Mouse (Mus musculus) adrenal gland, postnatal 14 days (tissue): ENCODE data around the gene Tspo2. TPM values are rescaled to one million over a fixed set of nuclear protein-coding genes. Genes with fewer than 3 reads are reported as not detected.
A peak's percentile ranks its signal among the peaks of the same experiment; 100 is the strongest.

Source experiments
- DNase-seq: peaks from one replicate; pipeline ENCODE4 v3.0.0; 2021; ENCODE audit warnings: mixed read lengths
- total RNA-seq: library from RNA; stranded (reverse); gene quantifications from 2 replicates; pipeline ENCODE4 v1.2.3, GENCODE M21; 2021

Tspo2 gene
- total RNA-seq, 1 experiment from 2014 or later: 4.6 TPM

DNA sequence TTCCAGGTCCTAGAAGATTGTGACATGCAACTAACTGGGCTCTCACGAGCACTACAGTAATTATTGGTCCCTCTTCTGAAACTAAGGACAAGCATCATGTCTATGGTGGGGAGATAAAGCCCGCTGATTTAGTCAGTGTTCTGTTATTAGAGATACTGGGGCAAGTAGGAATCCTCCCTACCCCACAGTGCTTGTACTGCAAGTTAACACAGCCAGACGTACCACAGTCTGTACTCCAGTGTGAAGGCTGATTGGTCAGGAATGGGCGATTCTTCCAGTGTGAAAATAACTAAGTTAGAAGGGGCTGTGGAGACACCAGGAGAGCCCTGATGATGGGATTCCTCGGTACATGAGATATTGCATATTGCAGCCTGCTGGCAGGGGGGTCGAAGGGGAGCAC lies 33.8 kb downstream of the Tspo2 start:
- DNase-seq: no peak

DNA sequence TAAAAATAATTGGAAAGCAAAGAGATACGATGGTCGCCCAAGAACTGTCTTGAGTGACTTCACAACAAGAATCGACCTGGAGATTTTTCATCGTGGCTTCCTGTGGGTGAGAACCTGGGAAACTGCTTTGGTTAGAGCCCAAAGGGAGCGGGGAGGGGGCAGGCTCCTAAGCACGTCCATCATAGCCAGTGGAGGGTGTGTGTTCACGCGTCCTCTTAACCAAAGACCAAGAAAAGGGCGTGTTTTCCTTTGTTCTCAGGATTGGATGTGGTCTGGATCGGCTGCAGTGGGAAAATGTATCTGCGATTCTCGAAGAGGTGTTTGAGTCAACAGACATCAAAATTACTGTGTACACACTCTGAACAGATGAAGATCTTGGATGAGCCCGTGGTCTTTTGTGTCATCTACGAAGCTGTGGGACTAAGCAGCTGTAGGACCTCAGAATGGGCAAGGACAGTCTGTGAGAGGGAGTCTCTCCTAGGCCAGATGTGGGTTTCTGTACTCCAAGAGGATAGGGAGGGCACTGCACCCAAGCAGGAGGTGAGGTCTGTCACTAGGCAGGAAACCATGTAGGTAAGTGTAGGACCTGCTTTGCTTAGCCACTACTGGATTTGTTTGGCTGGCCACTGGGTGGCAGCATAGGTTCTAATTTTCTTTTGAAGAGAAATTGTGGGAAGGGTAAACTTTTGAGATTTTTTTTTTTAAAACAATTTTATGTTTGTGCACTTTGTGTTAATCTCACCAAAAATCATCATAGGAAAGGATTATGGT lies 34.7 kb downstream of the Tspo2 start:
- DNase-seq: peak; percentile 67

DNA sequence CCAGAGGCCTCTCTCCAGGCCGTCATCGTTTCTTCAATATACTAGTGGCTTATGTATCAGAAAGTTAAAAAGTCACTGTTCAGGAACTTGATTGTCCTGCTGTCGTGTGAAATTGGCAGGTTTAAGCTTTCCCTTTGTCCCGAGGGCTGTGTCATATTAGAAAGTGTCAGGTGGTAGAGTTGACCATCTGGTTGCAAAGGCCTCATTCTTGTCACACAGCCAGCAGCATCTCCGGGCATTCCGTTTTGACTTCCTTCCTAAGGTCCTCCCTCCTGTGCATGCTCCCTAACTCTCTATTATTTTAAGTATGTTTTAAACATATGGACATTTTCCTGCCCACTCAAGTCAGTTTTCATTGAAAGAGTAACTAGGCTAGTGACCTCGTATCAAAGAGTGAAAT lies 35.3 kb downstream of the Tspo2 start:
- DNase-seq: no peak

DNA sequence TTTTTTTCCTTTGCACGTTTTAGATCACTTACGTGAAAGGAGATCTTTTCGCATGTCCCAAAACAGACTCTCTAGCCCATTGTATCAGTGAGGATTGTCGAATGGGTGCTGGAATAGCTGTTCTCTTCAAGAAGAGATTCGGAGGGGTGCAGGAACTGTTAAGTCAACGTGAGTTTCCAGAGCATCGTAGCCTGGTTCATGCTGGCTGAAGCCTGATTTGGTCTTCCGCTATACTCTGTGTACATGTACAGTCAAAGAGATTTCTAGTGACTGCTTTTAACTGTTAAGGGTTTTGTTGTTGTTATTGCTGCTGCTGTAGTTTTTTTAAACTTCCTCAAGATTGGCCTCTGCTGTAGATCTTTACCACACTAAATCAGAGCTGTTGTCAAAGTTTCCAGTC lies 40.1 kb downstream of the Tspo2 start:
- DNase-seq: no peak

DNA sequence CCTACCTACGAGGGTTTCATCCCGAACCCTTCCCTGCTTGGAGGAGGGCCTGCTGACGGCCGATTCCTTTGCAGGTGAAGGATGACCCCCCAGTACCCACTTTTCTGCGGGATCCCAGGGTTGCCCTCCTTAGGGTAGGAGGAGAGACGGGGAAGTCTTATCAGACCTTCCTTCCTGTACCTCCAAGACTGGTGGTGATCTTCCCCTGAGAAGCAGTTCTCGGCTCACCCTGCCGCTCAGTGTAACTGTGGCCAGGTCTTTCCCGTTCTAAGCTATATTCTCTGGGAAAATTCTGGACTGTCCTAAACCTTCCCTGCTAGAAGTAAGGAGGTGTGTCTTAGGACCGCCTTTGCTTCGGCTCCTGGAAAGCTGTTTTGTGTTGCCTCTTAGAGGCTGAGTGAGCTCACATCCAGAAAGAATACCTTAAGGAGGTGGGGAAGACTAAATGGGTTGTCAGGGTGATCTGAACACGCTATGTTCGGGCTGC lies 41.0 kb downstream of the Tspo2 start:
- DNase-seq: no peak

DNA sequence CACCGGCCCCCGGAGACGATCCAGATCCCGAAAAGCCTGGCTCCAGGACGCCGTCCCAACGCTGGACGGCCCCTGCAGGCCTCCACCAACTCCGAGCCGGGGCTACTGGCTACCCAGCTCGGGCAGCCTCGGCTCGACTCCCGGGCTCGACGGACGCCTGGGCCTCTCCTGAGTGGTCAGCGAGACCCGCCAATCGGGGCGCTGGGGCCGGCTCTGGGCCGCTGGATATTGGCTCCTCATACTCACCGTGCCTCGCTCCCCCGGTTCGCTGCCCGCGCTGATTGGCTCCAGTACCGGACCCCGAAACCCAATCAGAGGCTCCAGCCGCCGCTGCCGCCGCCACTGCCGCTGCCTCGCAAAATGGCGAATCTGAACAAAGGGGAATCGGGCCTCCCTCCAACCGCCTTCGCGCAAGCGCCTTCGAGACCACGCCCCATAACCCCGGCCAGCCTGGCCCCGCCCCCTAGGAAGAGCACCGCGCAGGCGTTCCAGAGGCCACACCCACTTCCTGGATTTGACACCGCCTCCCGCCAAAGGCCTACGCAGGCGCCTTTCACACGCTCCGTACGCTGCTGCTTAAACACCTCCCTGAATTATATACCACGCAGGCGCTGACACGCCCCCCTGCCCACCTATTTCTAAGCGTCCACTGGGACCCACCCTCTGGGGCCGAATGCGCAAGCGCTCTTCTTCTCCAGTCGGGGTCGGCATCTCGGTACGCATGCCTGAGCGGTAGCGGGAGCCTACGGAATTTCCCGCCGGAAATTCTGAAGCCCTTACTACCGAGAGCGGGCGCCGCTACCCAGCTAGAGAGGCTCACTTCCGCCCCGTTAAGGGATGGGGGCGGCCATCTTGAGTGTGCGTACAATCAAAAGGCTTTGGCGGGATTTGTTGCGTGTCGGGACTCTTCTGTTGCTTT lies 41.7 kb downstream of the Tspo2 start, which contains the start of the genes Nfya and Oard1:
Nfya (minus strand) TSS at position 527 of the 919 bp plus-strand sequence.
Oard1 (plus strand) TSS at position 635 of the 919 bp plus-strand sequence.
- peak; percentile 100 for DNase-seq

DNA sequence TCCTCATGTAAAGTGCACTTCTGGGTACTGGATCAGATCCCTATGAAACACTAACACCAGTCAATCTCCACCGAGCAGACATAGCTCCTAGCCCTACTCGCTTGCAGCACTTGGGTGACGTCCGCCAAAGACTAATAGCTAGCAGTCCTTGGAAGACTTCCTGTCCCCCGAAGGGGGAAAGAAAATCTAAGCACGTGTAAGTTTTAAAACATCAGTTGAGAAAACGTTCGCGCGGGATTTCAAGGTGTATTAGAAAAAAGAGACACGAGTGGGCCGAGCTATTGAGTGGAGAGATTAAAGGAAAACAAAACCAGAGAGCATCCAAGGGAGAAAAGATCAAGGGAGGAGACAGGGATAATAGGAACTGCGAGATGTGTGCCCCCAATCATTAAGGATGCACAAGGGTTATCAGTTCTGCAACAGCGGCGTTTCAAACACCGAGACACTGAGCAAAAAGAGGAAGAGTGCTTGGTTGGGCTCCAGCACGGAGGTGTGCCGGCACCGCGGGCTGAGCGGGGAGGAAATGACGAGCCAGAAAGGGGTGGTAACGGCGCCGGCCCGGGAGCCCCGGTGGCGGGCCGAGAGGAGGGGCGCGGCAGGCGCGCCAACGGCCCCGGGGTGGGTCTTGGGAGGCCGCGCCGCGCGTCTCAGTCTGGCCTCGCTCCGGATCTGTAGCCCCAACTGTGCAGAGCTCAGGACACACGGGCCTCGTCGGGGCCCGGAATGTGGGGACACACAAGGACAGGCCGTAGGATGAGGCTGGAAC lies 42.6 kb downstream of the Tspo2 start:
- peak; percentile 90 for DNase-seq

DNA sequence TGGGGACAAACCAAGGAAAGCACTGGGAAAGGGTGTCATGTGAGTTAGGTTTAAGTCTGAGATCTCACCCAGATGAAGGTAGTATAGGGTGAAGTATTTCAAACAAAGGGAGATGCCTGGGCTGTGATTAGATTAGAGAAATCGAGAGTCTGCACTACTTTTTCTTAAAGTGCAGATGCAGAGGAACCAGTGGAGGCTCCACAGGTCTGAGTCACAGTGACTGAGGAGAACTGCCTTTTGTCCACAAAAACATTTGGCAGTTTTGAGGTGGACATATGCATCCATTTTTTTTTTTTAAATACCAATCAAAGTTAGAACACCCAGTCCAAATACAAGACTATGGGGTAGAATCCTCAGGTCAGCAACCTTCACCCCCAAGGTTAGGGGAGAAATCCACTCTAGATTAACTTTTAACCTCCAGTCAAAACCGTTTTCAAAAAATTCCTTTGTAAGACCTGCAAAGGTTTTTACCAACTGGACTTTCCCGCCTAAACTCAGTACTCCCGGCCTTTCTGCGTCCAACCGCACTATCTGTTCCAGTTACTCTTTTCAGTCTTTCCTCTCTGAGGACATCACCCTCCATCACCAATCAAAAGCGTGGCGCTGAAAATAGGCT lies 43.3 kb downstream of the Tspo2 start:
- DNase-seq: no peak

DNA sequence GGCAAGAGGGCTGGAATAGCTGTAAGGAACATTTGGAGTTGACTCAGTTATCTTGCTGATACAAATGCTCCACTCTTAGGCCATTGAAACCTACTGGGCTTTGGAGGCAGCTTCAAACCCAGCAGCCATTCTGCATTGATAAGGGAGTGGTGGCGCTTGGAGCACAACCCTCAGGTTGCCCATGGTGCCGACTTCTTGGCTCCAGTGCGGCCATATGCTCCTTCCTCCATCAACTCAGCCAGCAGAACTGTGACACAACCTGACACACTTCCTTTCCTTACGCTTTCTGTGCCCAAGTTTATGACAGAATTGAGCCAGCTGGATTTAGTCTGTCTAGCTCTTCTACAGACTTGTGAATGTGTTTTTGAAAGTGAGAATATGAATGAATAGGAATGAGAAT lies 44.2 kb downstream of the Tspo2 start:
- DNase-seq: no peak

DNA sequence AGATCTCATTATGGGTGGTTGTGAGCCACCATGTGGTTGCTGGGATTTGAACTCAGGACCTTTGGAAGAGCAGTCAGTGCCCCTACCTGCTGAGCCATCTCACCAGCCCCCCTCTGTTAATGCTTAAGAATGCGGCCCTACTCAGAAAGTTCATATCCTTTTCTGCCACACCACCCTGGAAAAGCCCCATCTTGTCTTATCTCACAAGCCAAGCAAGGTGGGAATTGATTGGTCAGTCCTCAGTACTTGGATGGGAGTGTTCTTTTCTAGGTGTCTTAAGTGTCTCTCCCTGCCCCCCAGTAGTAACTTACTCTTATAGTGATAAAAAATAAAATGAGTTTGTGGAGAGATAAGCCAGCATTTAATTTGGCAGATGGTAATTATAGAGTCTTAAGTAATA lies 46.6 kb downstream of the Tspo2 start:
- no peak for DNase-seq

DNA sequence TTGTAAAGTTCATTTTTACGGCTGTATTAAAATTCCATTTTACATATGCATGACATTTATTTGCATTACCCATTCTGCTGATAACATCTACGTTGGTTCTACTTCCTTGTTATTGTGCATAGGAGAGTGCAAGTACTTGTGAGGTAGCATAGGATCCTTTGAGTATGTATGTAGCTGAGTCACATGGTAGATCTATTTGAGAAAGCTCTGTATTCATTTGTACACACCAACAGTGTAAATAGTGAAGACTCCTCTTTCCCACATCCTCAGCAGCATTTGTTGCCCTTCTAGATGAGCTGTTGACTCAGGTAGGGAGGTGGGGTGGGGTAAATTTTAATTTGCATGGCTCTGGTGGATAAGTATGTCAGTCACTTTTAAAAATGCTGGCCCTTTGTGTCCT lies 47.5 kb downstream of the Tspo2 start:
- no peak for DNase-seq

DNA sequence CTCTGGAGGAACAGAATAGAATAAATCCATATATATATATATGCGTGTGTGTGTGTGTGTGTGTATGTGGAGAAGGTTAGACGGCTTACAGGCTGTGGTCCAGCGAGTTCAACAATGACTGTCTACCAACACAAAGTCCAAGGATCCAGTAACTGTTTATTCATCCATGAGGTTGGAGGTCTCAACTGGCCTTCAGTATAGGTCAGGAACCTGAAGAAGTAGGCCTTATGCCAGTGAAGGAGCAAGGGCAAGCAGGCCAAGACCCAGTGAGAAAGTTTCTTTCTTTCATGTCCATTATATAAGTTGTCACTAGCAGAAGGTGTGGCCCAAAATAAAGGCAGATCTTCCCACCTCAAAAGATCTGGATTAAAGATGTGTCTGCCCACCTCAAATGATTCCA lies 48.6 kb downstream of the Tspo2 start:
- no peak for DNase-seq

DNA sequence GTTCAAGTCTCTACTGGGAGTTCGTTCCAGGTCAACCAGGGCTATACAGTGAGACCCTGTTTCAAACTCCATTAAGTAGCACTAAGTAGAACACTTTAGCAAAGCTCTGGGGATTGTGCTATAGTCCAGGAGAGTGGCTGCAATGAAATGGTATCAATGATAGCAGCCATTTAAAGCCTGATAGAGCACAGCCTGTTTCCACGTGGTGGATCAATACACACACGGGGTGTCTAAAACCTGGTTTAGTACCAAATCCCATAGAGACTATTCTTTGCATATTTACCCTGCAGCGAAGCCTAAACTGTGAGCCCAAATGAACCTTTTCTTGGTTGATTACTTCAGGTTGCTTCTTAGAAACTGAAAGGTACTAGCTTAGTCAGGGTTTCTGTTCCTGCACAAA lies 49.6 kb downstream of the Tspo2 start:
- no peak for DNase-seq

Other genes starting within 250 kb of the Tspo2 start
- 0.11 TPM in 2 replicates for gene Trem1, start 218.8 kb downstream of the Tspo2 start, total RNA-seq
- 0.48 TPM in 1 of 2 replicates, not detected in the other for gene Trem3, start 203.7 kb downstream of the Tspo2 start, total RNA-seq
- gene Treml4, start 187.2 kb downstream of the Tspo2 start, total RNA-seq: 0.89 and 1.8 TPM in 2 replicates
- 0.93 and 5.6 TPM in 2 replicates for gene Treml2, start 152.0 kb downstream of the Tspo2 start, total RNA-seq
- gene B430306N03Rik, start 135.4 kb downstream of the Tspo2 start, total RNA-seq: 0.19 and 0.45 TPM in 2 replicates
- gene Trem2, start 105.1 kb downstream of the Tspo2 start, total RNA-seq: 2.1 and 2.4 TPM in 2 replicates
- gene Treml1, start 91.6 kb downstream of the Tspo2 start, total RNA-seq: 0.30 and 0.48 TPM in 2 replicates
- 33.1 and 35.8 TPM in 2 replicates for gene Nfya, start 41.6 kb downstream of the Tspo2 start, total RNA-seq
- gene Oard1, start 41.5 kb downstream of the Tspo2 start, total RNA-seq: 18.7 and 22.9 TPM in 2 replicates
- 2.3 and 3.0 TPM in 2 replicates for gene Apobec2, start 18.6 kb downstream of the Tspo2 start, total RNA-seq
- 0.11 and 0.56 TPM in 2 replicates for gene Unc5cl, start 3.4 kb upstream of the Tspo2 start, total RNA-seq